Mouse (Mus musculus): ENCODE results near the gene Olfr1260. TPM values are rescaled to one million over a fixed set of nuclear protein-coding genes. Genes with fewer than 3 reads are reported as not detected.

Gene Olfr1260
- not detected in 2 replicates for polyA plus RNA-seq (2012; rRNA removed)

DNA sequence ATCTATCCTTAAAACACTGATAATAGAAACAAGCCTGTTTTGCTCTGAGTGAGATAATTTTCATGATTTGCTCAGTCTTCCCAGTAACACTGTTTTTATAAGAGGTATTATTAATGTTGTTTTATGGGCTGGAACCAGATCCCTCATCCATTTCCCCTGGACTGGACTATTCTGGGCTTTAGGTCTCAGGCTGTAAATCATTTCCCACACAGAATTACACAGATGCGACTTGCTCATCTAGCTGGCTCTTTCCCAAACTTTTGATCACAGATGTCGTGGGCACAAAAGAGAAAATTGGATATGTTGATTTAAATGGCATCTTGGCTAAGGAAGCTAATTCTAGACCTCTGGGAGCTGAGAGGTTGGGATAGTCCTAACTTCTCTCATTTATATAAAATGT lies at the start of gene Olfr1260:
Gene Olfr1260 (plus strand): TSS at position 157 of the 400 bp plus-strand sequence.

DNA sequence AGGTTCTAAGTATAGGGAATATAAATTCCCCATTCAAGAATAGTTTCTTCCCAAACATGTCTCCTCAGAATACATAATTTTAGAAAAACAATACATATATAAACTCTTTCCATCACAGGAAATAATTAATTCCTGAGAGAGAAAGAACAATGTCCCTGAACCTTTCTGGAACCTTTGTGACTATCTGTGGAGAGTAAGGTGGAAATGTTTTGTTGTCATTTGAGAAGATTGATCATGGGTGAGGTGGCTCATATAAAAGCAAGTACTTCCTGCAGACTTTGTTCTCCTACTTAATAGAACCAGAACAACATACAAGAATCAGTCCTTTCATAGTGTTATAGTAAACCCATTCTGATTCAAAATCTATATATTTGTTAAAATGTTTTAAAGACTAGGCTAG lies 47.1 kb upstream of the Olfr1260 start, which contains the start of gene Olfr1258:
Gene Olfr1258 (plus strand): TSS at position 301 of the 400 bp plus-strand sequence.

GRCm38 (mm10) chr2:89948564-89948963 lies 25.6 kb upstream of the Olfr1260 start, which contains the start of gene Olfr1259:
Gene Olfr1259 (minus strand): TSS chr2:89948664.

DNA sequence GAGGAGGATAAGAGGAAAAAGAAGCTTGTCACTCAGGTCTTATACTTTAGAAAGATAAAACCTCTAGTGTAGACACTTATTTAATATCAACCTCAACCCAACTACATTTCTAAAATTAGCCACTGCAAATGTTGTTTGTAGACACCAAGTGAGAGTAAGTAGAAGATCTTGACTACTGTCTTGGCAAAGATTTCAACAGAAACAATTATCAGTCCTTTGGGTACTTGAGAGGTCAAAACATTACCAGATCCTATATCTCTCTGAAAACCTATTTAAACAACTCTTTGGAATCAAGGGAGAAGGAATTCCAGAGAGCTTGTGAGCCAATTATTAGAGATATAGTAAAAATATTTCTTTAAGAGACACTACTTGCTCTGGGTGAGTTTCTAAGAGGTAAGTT lies 16.8 kb downstream of the Olfr1260 start, which contains the start of gene Olfr1261:
Gene Olfr1261 (plus strand): TSS at position 301 of the 400 bp plus-strand sequence.

DNA sequence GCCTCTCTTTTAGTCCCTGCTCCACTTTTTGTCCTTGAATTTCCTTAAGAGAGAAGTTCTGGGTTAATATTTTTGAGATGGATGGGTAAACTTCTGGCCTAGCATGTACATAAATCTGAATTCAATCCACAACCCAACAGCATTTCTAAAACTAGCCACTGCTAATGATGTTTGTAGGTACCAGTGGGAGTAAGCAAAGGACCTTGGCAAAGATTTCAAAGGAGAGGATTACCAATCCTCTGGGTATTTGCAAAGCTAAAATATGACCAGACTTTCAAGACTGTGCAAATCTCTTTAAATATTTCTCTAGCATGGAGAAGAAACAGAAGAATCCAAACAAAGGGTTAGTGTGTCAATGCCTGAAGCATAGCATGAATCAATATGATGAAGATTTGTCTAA lies 25.7 kb downstream of the Olfr1260 start, which contains the start of gene Olfr1262:
Gene Olfr1262 (plus strand): TSS at position 301 of the 400 bp plus-strand sequence.

GRCm38 (mm10) chr2:90011831-90012230 lies 37.7 kb downstream of the Olfr1260 start, which contains the start of gene Olfr1263:
Gene Olfr1263 (plus strand): TSS chr2:90012131.

DNA sequence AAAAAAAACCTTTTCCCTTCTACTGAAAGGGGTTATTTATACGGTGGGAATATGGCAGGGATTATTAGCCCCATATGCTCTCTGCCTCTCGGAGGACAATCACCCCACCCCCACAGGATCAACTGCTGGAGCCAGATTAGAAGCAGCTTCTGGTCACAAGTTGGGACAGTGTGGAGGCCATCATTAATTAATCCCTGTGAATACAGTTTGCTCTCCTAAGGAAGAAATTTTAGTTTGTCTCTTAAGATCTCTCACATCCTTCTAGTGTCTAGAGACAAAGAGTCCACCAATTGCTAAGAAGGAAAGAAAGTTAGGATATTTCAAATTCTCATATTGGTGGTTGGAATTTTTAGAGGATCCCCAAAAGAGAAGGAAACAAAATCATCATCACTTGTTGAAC lies 51.3 kb downstream of the Olfr1260 start, which contains the start of gene Olfr1264:
Gene Olfr1264 (minus strand): TSS at position 101 of the 400 bp plus-strand sequence.

Other genes starting within 250 kb of the Olfr1260 start
- gene Olfr1252, start 249.3 kb upstream of the Olfr1260 start, polyA plus RNA-seq (2012; rRNA removed): not detected in 2 replicates
- gene Olfr1253, start 217.2 kb upstream of the Olfr1260 start, polyA plus RNA-seq (2012; rRNA removed): not detected in 2 replicates
- gene Olfr1254, start 180.7 kb upstream of the Olfr1260 start, polyA plus RNA-seq (2012; rRNA removed): not detected in 2 replicates
- not detected in 2 replicates for gene Olfr1255, start 162.3 kb upstream of the Olfr1260 start, polyA plus RNA-seq (2012; rRNA removed)
- gene Olfr1256, start 132.8 kb upstream of the Olfr1260 start, polyA plus RNA-seq (2012; rRNA removed): not detected in 2 replicates
- not detected in 2 replicates for gene Olfr48, start 126.1 kb upstream of the Olfr1260 start, polyA plus RNA-seq (2012; rRNA removed)
- gene Olfr1257, start 95.9 kb upstream of the Olfr1260 start, polyA plus RNA-seq (2012; rRNA removed): not detected in 2 replicates
- gene Olfr1258, start 47.0 kb upstream of the Olfr1260 start, polyA plus RNA-seq (2012; rRNA removed): not detected in 2 replicates
- gene Olfr1259, start 25.7 kb upstream of the Olfr1260 start, polyA plus RNA-seq (2012; rRNA removed): not detected in 2 replicates
- gene Olfr1261, start 16.9 kb downstream of the Olfr1260 start, polyA plus RNA-seq (2012; rRNA removed): not detected in 2 replicates
- not detected in 2 replicates for gene Olfr1262, start 25.8 kb downstream of the Olfr1260 start, polyA plus RNA-seq (2012; rRNA removed)
- gene Olfr1263, start 37.8 kb downstream of the Olfr1260 start, polyA plus RNA-seq (2012; rRNA removed): not detected in 2 replicates
- not detected in 2 replicates for gene Olfr1264, start 51.2 kb downstream of the Olfr1260 start, polyA plus RNA-seq (2012; rRNA removed)
- gene Olfr1265, start 61.0 kb downstream of the Olfr1260 start, polyA plus RNA-seq (2012; rRNA removed): not detected in 2 replicates
- gene Olfr140, start 89.3 kb downstream of the Olfr1260 start, polyA plus RNA-seq (2012; rRNA removed): not detected in 2 replicates
- not detected in 2 replicates for gene Olfr1269, start 147.1 kb downstream of the Olfr1260 start, polyA plus RNA-seq (2012; rRNA removed)
- gene Olfr32, start 168.0 kb downstream of the Olfr1260 start, polyA plus RNA-seq (2012; rRNA removed): not detected in 2 replicates
- not detected in 2 replicates for gene Olfr1270, start 178.8 kb downstream of the Olfr1260 start, polyA plus RNA-seq (2012; rRNA removed)

Data from colon, adult 2 months (tissue).